Mouse (Mus musculus): ENCODE data around the gene Oasl2.
"Not testable (repeated sequence)": the region's sequence is repeated elsewhere in the genome, so short reads cannot be mapped to it uniquely, and the experiment has no call there.

- TF ChIP-seq EP300, CTCF (IDR thresholded peaks at IDR 0.05; ENCODE audit: low read depth): not testable (repeated sequence)
These were observed 14.4 kb upstream of the Oasl2 start for GRCm38 (mm10) chr5:114882319-114882718.

Data from heart, postnatal 0 days (tissue).